Mouse (Mus musculus) spleen, adult 2 months (tissue): ENCODE measurements around the gene Fbxw9.

ENCODE experiments used
- CTCF ChIP-seq: fragments of 200-500 bp; IDR thresholded peaks from 2 replicates; pipeline ENCODE4 v1.5.1; 2011; ENCODE audit warnings: mild to moderate bottlenecking, inconsistent platforms; ENCODE audit not compliant: insufficient read depth, insufficient read length, insufficient replicate concordance; ENCODE audit errors: extremely low read depth
- POLR2A ChIP-seq: fragments of 200-500 bp; IDR thresholded peaks from 2 replicates; pipeline ENCODE4 v1.6.1; 2011; ENCODE audit warnings: low read depth, low read length, inconsistent platforms

DNA sequence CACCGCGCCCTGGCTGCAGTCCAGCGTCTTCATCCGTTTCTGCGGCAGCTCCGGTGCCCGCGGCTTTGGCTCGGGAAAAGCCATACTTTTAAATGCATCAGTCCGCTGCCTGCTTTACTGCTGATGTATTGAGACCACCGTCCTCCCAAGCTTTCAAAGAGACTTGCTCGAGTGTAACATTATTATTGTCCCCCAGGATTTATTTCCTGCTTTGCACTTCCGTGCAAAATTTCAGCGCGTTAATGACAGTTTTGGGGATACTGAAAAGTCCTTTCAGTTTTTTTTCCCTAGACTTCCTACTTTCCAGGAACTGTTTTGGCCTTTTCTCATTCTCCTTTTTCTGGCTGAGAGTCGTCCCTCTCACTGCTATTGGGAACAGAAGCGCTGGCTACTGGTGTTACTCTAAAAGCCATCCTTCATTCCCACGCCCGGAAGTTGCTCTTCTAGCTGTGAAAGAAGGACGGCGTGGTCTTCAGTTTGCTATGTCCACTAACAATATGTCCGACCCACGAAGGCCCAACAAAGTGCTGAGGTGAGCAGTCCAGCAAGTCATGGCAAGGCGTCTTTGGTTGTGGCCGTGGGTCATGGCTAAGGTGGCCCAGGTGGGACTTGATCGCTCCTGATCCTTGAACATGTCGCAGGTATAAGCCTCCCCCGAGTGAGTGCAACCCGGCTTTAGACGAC, 20.8 kb downstream of the Fbxw9 start, which contains the start of gene Wdr83os:
- TF ChIP-seq CTCF (no peak), POLR2A (no peak)
